Mouse (Mus musculus) liver, embryonic 16.5 days (tissue): ENCODE results near the gene Romo1. TPM values are rescaled to one million over a fixed set of nuclear protein-coding genes. Genes with fewer than 3 reads are reported as not detected.
A peak's percentile ranks its signal among the peaks of the same experiment; 100 is the strongest.
"Not testable (repeated sequence)": the region's sequence is repeated elsewhere in the genome, so short reads cannot be mapped to it uniquely, and the experiment has no call there.

Experiments
- ATAC-seq: fragments of 200-750 bp; cut with Nextera tagmentation; 2 replicates; pipeline ENCODE4 v1.8.0; 2017; ENCODE audit warnings: low read depth, mild to moderate bottlenecking, moderate number of reproducible peaks, moderate library complexity
- H3K27ac ChIP-seq: fragments of 300-500 bp; sonication (generic); 2 replicates; pipeline ENCODE4 v1.5.1; 2014; ENCODE audit warnings: mild to moderate bottlenecking, low read length
- H3K27me3 ChIP-seq: fragments of 300-500 bp; sonication (generic); 2 replicates; pipeline ENCODE4 v1.6.1; 2014; ENCODE audit warnings: low read depth, low read length, mixed read lengths; ENCODE audit not compliant: control insufficient read depth, insufficient read depth
- H3K36me3 ChIP-seq: fragments of 300-500 bp; sonication (generic); 2 replicates; pipeline ENCODE4 v1.6.1; 2014; ENCODE audit warnings: mild to moderate bottlenecking; ENCODE audit not compliant: control insufficient read depth, insufficient read depth
- H3K4me1 ChIP-seq: fragments of 300-500 bp; sonication (generic); 2 replicates; pipeline ENCODE4 v1.6.1; 2014; ENCODE audit warnings: low read depth, low read length, mixed read lengths; ENCODE audit not compliant: control insufficient read depth
- H3K4me2 ChIP-seq: fragments of 300-500 bp; sonication (generic); 2 replicates; pipeline ENCODE4 v1.6.1; 2014; ENCODE audit warnings: low read depth, low read length, mixed read lengths
- H3K4me3 ChIP-seq: fragments of 300-500 bp; sonication (generic); 2 replicates; pipeline ENCODE4 v1.5.1; 2014; ENCODE audit warnings: low read depth, mild to moderate bottlenecking, low read length
- H3K9ac ChIP-seq: fragments of 300-500 bp; sonication (generic); 2 replicates; pipeline ENCODE4 v1.6.1; 2014; ENCODE audit warnings: low read depth, low read length
- H3K9me3 ChIP-seq: fragments of 300-500 bp; sonication (generic); replicated peaks from 2 replicates; pipeline ENCODE4 v1.6.1; 2016; ENCODE audit warnings: low read length; ENCODE audit not compliant: control insufficient read depth
- WGBS: fragments of 180-500 bp; shearing (Covaris S2); extraction: QIAGEN DNeasy Blood & Tissue Kit; methylation state at CpG from one replicate; pipeline ENCODE4 v1.1.7; 2014; ENCODE audit not compliant: insufficient replicate concordance; 5-methylcytosine and 5-hydroxymethylcytosine counted together
- polyA plus RNA-seq: library from polyadenylated mRNA; unstranded; fragments of >200 nt; fragmentation: Nextera tagmentation; extraction: Ambion mirVana; gene quantifications from 2 replicates; pipeline ENCODE4 v1.2.1, GENCODE M21; 2015

The Romo1 gene
- 180 and 191 TPM in 2 replicates for polyA plus RNA-seq

GRCm38 (mm10) chr2:156143953-156144724 is at the start of gene Romo1, which contains the start of gene Nfs1:
Romo1 (plus strand) TSS chr2:156144039.
Nfs1 (minus strand) TSS chr2:156144186.
- Histone ChIP-seq H3K4me3 (peak within 1 kb of the TSS; percentile 91), H3K4me2 (peak within 1 kb of the TSS; percentile 76), H3K9ac (peak within 1 kb of the TSS; percentile 87), H3K27ac (peak within 1 kb of the TSS; percentile 92), H3K36me3 (peaks cover 27% of the 10 kb centered on the region), H3K27me3 (no peaks in the 10 kb centered on the region), H3K4me1 (peaks cover 10% of the 10 kb centered on the region), H3K9me3 (no peaks in the 10 kb centered on the region)
- ATAC-seq, result peak; percentile 89
- under 1% methylated on average over 70 of the region's 70 CpGs for WGBS

- Histone ChIP-seq H3K9me3 (no peaks in the 10 kb centered on the region), H3K36me3 (peaks cover 2% of the 10 kb centered on the region; the same call in 1 of the 2 replicates), H3K9ac (peak overlapping the region; percentile 80), H3K27me3 (no peaks in the 10 kb centered on the region), H3K4me2 (peak overlapping the region; percentile 84), H3K27ac (peak overlapping the region; percentile 72), H3K4me1 (peaks cover 11% of the 10 kb centered on the region), H3K4me3 (peak overlapping the region; percentile 88)
- 1% methylated on average over 16 of the region's 16 CpGs for WGBS
- peak; percentile 57 for ATAC-seq
These were observed 33.0 kb upstream of the Romo1 start for GRCm38 (mm10) chr2:156110627-156111357.

DNA sequence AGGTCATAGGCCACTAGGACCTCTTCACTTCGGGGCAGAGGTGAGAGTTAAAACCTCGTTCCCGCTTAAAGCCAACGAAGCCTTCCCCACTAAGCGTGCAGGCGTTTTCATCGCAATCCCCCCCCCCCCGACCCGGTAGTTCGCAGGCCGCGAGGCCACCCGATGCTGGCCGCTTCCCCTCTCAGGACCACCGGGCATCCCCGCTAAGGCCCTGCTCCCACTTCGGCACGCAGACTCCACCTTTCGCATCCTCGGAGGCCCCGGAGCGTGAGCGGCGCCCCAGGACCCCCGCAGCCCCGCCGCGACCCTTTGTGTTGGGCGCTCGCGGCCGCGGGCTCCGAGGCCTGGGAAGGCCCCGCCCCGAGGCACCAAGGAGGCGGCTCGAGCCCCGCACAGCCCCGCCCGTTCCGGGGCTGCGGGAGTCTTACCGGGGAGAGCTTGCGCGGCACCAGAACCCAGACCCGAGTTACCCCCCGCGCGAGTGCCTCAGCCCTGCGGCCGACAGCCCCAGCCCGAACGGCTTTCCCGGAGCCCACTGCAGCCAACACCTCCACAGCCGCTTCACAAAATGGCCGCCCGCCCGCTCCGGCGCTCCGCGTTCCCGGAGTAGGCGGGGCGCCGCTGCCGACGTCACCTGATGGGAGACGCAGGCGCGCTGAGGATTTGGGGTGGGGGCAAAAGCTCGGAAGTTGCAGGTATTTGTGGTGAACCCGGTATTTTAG is 32.3 kb upstream of the Romo1 start, which contains the start of the genes Cpne1 and Rbm12:
Gene Cpne1, minus strand, starts transcription at position 608 of the 722 bp plus-strand sequence.
Gene Rbm12, minus strand, starts transcription at position 621 of the 722 bp plus-strand sequence.
- Histone ChIP-seq H3K4me1 (peaks cover 11% of the 10 kb centered on the region), H3K9ac (peak within 1 kb of the TSS; percentile 80), H3K4me3 (peak within 1 kb of the TSS; percentile 88), H3K27ac (peak within 1 kb of the TSS; percentile 72), H3K36me3 (peaks cover 2% of the 10 kb centered on the region; the same call in 1 of the 2 replicates), H3K9me3 (no peaks in the 10 kb centered on the region), H3K27me3 (no peaks in the 10 kb centered on the region), H3K4me2 (peak within 1 kb of the TSS; percentile 84)
- under 1% methylated on average over 73 of the region's 74 CpGs for WGBS
- peak; percentile 92 for ATAC-seq

GRCm38 (mm10) chr2:156112080-156112423 is 31.8 kb upstream of the Romo1 start:
- Histone ChIP-seq H3K4me3 (peak overlapping the region; percentile 88), H3K27ac (peak overlapping the region; percentile 72), H3K4me2 (peak overlapping the region; percentile 81), H3K4me1 (peaks cover 11% of the 10 kb centered on the region), H3K9ac (peak overlapping the region; percentile 80)
- not testable (repeated sequence) for H3K36me3 ChIP-seq, H3K27me3 ChIP-seq, H3K9me3 ChIP-seq, ATAC-seq
- 14% methylated on average over 5 of the region's 5 CpGs for WGBS

DNA sequence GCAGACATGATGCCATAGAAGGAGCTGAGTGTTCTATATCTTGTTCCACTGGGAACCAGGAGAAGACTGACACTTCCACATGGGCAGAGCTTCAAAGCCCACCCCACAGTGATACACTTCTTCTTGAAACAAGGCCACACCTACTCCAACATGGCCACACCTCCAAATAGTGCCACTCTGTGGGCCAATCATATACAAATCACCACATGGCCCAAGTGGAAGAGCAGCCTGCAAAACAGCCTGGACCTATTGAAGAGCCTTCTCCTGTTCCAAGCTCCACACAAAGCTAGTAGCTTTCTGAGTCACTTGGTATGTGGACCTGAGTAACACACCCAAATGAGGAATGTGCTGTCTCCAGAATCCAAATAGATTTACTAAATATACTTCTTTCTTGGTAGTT is 24.3 kb upstream of the Romo1 start:
- no peaks in the 10 kb centered on the region for H3K27me3 ChIP-seq
- no peak overlapping the region for H3K27ac ChIP-seq
- H3K9ac ChIP-seq, result no peak overlapping the region
- H3K4me1 ChIP-seq, result no peaks in the 10 kb centered on the region
- H3K36me3 ChIP-seq, result peaks cover 4% of the 10 kb centered on the region; the same call in 1 of the 2 replicates
- H3K4me3 ChIP-seq, result no peak overlapping the region
- ATAC-seq, result no peak
- no peaks in the 10 kb centered on the region for H3K9me3 ChIP-seq
- H3K4me2 ChIP-seq, result no peak overlapping the region

- 68% methylated on average over 5 of the region's 5 CpGs for WGBS
- Histone ChIP-seq H3K36me3 (peaks cover 7% of the 10 kb centered on the region), H3K4me3 (no peak overlapping the region), H3K27me3 (no peaks in the 10 kb centered on the region), H3K4me2 (no peak overlapping the region), H3K4me1 (no peaks in the 10 kb centered on the region), H3K27ac (no peak overlapping the region), H3K9ac (no peak overlapping the region), H3K9me3 (no peaks in the 10 kb centered on the region)
- no peak for ATAC-seq
These were observed 20.1 kb upstream of the Romo1 start for GRCm38 (mm10) chr2:156123731-156124130.

GRCm38 (mm10) chr2:156126992-156127391 is 16.8 kb upstream of the Romo1 start, which contains the start of gene Gm28036:
Gm28036 (minus strand) TSS chr2:156127092.
- Histone ChIP-seq H3K9ac (no peak within 1 kb of the TSS), H3K36me3 (peaks cover 7% of the 10 kb centered on the region), H3K27me3 (no peaks in the 10 kb centered on the region), H3K4me3 (no peak within 1 kb of the TSS), H3K4me2 (no peak within 1 kb of the TSS), H3K9me3 (no peaks in the 10 kb centered on the region), H3K4me1 (no peaks in the 10 kb centered on the region), H3K27ac (no peak within 1 kb of the TSS)
- WGBS, result 88% methylated on average over 5 of the region's 5 CpGs
- ATAC-seq, result no peak

DNA sequence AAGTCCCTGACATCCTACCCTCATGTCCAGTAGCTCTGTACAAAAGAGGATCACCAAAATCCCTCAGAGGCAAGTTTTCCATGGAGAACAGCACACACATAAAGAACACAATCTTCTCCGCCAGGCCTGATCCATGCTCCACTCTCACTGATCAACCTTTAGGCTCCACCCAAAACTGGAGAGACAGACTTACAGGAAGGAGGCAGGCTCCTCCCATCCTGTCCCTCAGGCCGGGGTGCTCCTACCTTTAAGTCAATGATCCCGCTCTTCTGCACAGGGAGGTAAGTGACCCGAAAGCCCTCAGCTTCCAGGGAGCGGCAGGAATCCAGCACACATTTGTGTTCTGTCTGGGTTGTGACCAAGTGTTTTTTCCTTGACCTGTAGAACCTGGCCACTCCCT is 9.7 kb upstream of the Romo1 start:
- no peak overlapping the region for H3K4me3 ChIP-seq
- 82% methylated on average over 5 of the region's 5 CpGs for WGBS
- ATAC-seq, result no peak
- no peak overlapping the region for H3K4me2 ChIP-seq
- no peaks in the 10 kb centered on the region for H3K9me3 ChIP-seq
- no peaks in the 10 kb centered on the region for H3K27me3 ChIP-seq
- H3K27ac ChIP-seq, result no peak overlapping the region
- H3K4me1 ChIP-seq, result no peaks in the 10 kb centered on the region
- no peak overlapping the region for H3K9ac ChIP-seq
- no peaks in the 10 kb centered on the region; the same call in 1 of the 2 replicates for H3K36me3 ChIP-seq
